Mouse (Mus musculus) erythroblast, embryonic 14.5 days (primary cell): ENCODE data around the gene Nrxn2. TPM values are rescaled to one million over a fixed set of nuclear protein-coding genes. Genes with fewer than 3 reads are reported as not detected.

ENCODE experiments used
- H3K27me3 ChIP-seq: 2 replicates; pipeline ENCODE4 v1.6.1; 2012; ENCODE audit warnings: inconsistent platforms; ENCODE audit not compliant: control insufficient read depth
- H3K36me3 ChIP-seq: 2 replicates; pipeline ENCODE4 v1.6.1; 2012; ENCODE audit warnings: mild to moderate bottlenecking, inconsistent platforms; ENCODE audit not compliant: control insufficient read depth
- H3K4me1 ChIP-seq: 2 replicates; pipeline ENCODE4 v1.6.1; 2012; ENCODE audit warnings: inconsistent platforms; ENCODE audit not compliant: control insufficient read depth
- H3K4me3 ChIP-seq: replicated peaks from 2 replicates; pipeline ENCODE3; 2012; ENCODE audit warnings: moderate library complexity, mild to moderate bottlenecking, inconsistent platforms
- H3K9me3 ChIP-seq: 2 replicates; pipeline ENCODE4 v1.6.1; 2012; ENCODE audit warnings: low read length, inconsistent platforms, mixed read lengths; ENCODE audit not compliant: control insufficient read depth
- GATA1 ChIP-seq: IDR thresholded peaks from 2 replicates; pipeline ENCODE4 v1.6.1; 2012; ENCODE audit warnings: low read length, inconsistent platforms, mixed read lengths
- TAL1 ChIP-seq: IDR thresholded peaks from 3 replicates; pipeline ENCODE4 v1.6.1; 2012; ENCODE audit warnings: low read length, inconsistent platforms, mixed read lengths
- polyA plus RNA-seq: library from polyadenylated mRNA; stranded (reverse); fragments of >175 nt; gene quantifications from 2 replicates; pipeline ENCODE4 v1.2.3, GENCODE M21; 2012

Nrxn2 gene
- polyA plus RNA-seq, 1 experiment = 0.03 TPM

GRCm38 (mm10) chr19:6533290-6534117 is 115.0 kb downstream of the Nrxn2 start:
- Histone ChIP-seq H3K36me3 (no peaks in the 10 kb centered on the region), H3K9me3 (no peaks in the 10 kb centered on the region; the same call in 1 of the 2 replicates), H3K4me1 (no peaks in the 10 kb centered on the region), H3K27me3 (peaks cover 66% of the 10 kb centered on the region), H3K4me3 (no peak overlapping the region)
- TF ChIP-seq GATA1 (no peak), TAL1 (no peak)

- H3K9me3 ChIP-seq = no peaks in the 10 kb centered on the region; the same call in 1 of the 2 replicates
- no peaks in the 10 kb centered on the region for H3K4me1 ChIP-seq
- TF ChIP-seq TAL1 (no peak), GATA1 (no peak)
- H3K4me3 ChIP-seq = no peak overlapping the region
- no peaks in the 10 kb centered on the region for H3K36me3 ChIP-seq
- peaks cover 61% of the 10 kb centered on the region for H3K27me3 ChIP-seq
Measured at GRCm38 (mm10) chr19:6534118-6534415, 115.5 kb downstream of the Nrxn2 start.

GRCm38 (mm10) chr19:6536201-6536600 is 117.7 kb downstream of the Nrxn2 start:
- no peaks in the 10 kb centered on the region for H3K36me3 ChIP-seq
- H3K4me3 ChIP-seq = no peak overlapping the region
- no peak for TF ChIP-seq GATA1
- TF ChIP-seq TAL1 = no peak
- H3K4me1 ChIP-seq = no peaks in the 10 kb centered on the region
- H3K9me3 ChIP-seq = no peaks in the 10 kb centered on the region; the same call in 1 of the 2 replicates
- H3K27me3 ChIP-seq = peaks cover 39% of the 10 kb centered on the region

- Histone ChIP-seq H3K4me3 (no peak overlapping the region), H3K9me3 (no peaks in the 10 kb centered on the region; the same call in 1 of the 2 replicates), H3K4me1 (no peaks in the 10 kb centered on the region), H3K27me3 (peaks cover 34% of the 10 kb centered on the region), H3K36me3 (no peaks in the 10 kb centered on the region)
- TF ChIP-seq GATA1 (no peak), TAL1 (no peak)
Measured at GRCm38 (mm10) chr19:6536696-6537095, 118.2 kb downstream of the Nrxn2 start.

GRCm38 (mm10) chr19:6537526-6537925 is 119.0 kb downstream of the Nrxn2 start:
- TF ChIP-seq TAL1 (no peak), GATA1 (no peak)
- H3K36me3 ChIP-seq = no peaks in the 10 kb centered on the region
- no peaks in the 10 kb centered on the region for H3K4me1 ChIP-seq
- peaks cover 26% of the 10 kb centered on the region for H3K27me3 ChIP-seq
- H3K9me3 ChIP-seq = no peaks in the 10 kb centered on the region
- no peak overlapping the region for H3K4me3 ChIP-seq

GRCm38 (mm10) chr19:6538546-6538945 is 120.0 kb downstream of the Nrxn2 start:
- TF ChIP-seq TAL1 = no peak
- TF ChIP-seq GATA1 = no peak
- Histone ChIP-seq H3K36me3 (no peaks in the 10 kb centered on the region), H3K9me3 (no peaks in the 10 kb centered on the region), H3K4me3 (no peak overlapping the region), H3K27me3 (peaks cover 16% of the 10 kb centered on the region), H3K4me1 (no peaks in the 10 kb centered on the region)

GRCm38 (mm10) chr19:6539592-6539991 is 121.1 kb downstream of the Nrxn2 start:
- Histone ChIP-seq H3K27me3 (peaks cover 6% of the 10 kb centered on the region), H3K4me1 (no peaks in the 10 kb centered on the region), H3K36me3 (no peaks in the 10 kb centered on the region), H3K4me3 (no peak overlapping the region), H3K9me3 (no peaks in the 10 kb centered on the region)
- TF ChIP-seq GATA1 (no peak), TAL1 (no peak)

- Histone ChIP-seq H3K36me3 (no peaks in the 10 kb centered on the region), H3K4me3 (no peak overlapping the region), H3K9me3 (no peaks in the 10 kb centered on the region), H3K27me3 (peaks cover 3% of the 10 kb centered on the region; the same call in 1 of the 2 replicates), H3K4me1 (no peaks in the 10 kb centered on the region)
- no peak for TF ChIP-seq TAL1
- TF ChIP-seq GATA1 = no peak
Measured at GRCm38 (mm10) chr19:6540191-6540590, 121.7 kb downstream of the Nrxn2 start.

GRCm38 (mm10) chr19:6541521-6541920 is 123.0 kb downstream of the Nrxn2 start:
- Histone ChIP-seq H3K4me1 (no peaks in the 10 kb centered on the region), H3K4me3 (no peak overlapping the region), H3K36me3 (no peaks in the 10 kb centered on the region), H3K27me3 (no peaks in the 10 kb centered on the region; the same call in 1 of the 2 replicates), H3K9me3 (no peaks in the 10 kb centered on the region)
- TF ChIP-seq GATA1 (no peak), TAL1 (no peak)
